Mouse (Mus musculus) liver, postnatal 0 days (tissue): ENCODE data around the gene Gtpbp1. TPM values are rescaled to one million over a fixed set of nuclear protein-coding genes. Genes with fewer than 3 reads are reported as not detected.

ENCODE experiments used
- ATAC-seq: fragments of 200-750 bp; cut with Nextera tagmentation; 2 replicates; pipeline ENCODE4 v1.8.0; 2017; ENCODE audit warnings: mild to moderate bottlenecking, moderate library complexity
- DNase-seq: peaks from one replicate; pipeline ENCODE4 v3.0.0-alpha.2; 2016
- H3K27ac ChIP-seq: fragments of 300-500 bp; sonication (generic); 2 replicates; pipeline ENCODE4 v1.5.1; 2014; ENCODE audit warnings: antibody characterized with exemption, moderate library complexity, mild to moderate bottlenecking, low read depth
- H3K27me3 ChIP-seq: fragments of 300-500 bp; sonication (generic); 2 replicates; pipeline ENCODE4 v1.6.1; 2014; ENCODE audit warnings: low read length, control low read depth, mixed read lengths; ENCODE audit not compliant: insufficient read depth
- H3K36me3 ChIP-seq: fragments of 300-500 bp; sonication (generic); replicated peaks from 2 replicates; pipeline ENCODE4 v1.6.1; 2014; ENCODE audit warnings: mild to moderate bottlenecking, control low read depth, low read length, moderate library complexity, mixed read lengths; ENCODE audit not compliant: insufficient read depth
- H3K4me1 ChIP-seq: fragments of 300-500 bp; sonication (generic); 2 replicates; pipeline ENCODE4 v1.6.1; 2014; ENCODE audit warnings: antibody characterized with exemption, mild to moderate bottlenecking, control low read depth; ENCODE audit not compliant: insufficient read depth
- H3K4me2 ChIP-seq: fragments of 300-500 bp; sonication (generic); 2 replicates; pipeline ENCODE4 v1.6.1; 2014; ENCODE audit warnings: low read depth, mild to moderate bottlenecking, low read length, moderate library complexity, mixed read lengths
- H3K4me3 ChIP-seq: fragments of 300-500 bp; sonication (generic); 2 replicates; pipeline ENCODE4 v1.5.1; 2014; ENCODE audit warnings: low read depth, low read length
- H3K9ac ChIP-seq: fragments of 300-500 bp; sonication (generic); replicated peaks from 2 replicates; pipeline ENCODE4 v1.6.1; 2014; ENCODE audit warnings: mild to moderate bottlenecking, moderate library complexity
- H3K9me3 ChIP-seq: fragments of 300-500 bp; sonication (generic); 2 replicates; pipeline ENCODE4 v1.6.1; 2016; ENCODE audit warnings: mild to moderate bottlenecking, control low read depth, low read length, mixed read lengths
- CTCF ChIP-seq: sonication (generic); IDR thresholded peaks from 2 replicates; pipeline ENCODE4 v1.5.1; 2016; ENCODE audit warnings: antibody characterized with exemption, low read depth
- EP300 ChIP-seq: IDR thresholded peaks from 2 replicates; pipeline ENCODE4 v1.6.1; 2016; ENCODE audit warnings: antibody characterized with exemption, low read depth, mild to moderate bottlenecking
- WGBS: fragments of 180-500 bp; shearing (Covaris S2); extraction: QIAGEN DNeasy Blood & Tissue Kit; methylation state at CpG from one replicate; pipeline ENCODE4 v1.1.7; 2014; ENCODE audit not compliant: insufficient replicate concordance; 5-methylcytosine and 5-hydroxymethylcytosine counted together
- polyA plus RNA-seq: library from polyadenylated mRNA; unstranded; fragments of >200 nt; fragmentation: Nextera tagmentation; extraction: Ambion mirVana; gene quantifications from 2 replicates; pipeline ENCODE4 v1.2.1, GENCODE M21; 2015

Gtpbp1 gene
- polyA plus RNA-seq, 1 experiment from 2014 or later: 16.8 TPM

DNA sequence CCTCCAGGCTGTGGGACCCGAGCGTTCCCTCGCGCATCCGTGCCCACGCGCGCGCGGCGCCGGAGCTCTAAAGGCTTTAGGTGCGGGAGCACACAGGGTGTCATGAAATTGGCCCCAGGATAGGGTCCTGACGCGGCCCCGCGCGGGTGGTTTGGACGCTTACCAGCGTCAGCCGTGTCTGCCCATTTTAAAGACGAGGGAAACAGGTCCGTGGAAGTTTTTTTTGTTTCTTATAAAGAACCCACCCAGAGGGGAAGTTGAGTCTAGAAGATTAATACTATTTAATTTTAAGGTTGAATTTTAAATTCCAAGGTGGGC is 52.0 kb downstream of the Gtpbp1 start:
- H3K4me1 ChIP-seq: peaks cover 22% of the 10 kb centered on the region
- H3K9me3 ChIP-seq: no peaks in the 10 kb centered on the region
- 0% methylated on average over 23 of the region's 23 CpGs for WGBS
- peak; percentile 1; the same call in 1 of the 2 replicates for ATAC-seq
- peak overlapping the region; percentile 93 for H3K27ac ChIP-seq
- peak overlapping the region; percentile 98 for H3K9ac ChIP-seq
- TF ChIP-seq CTCF (no peak), EP300 (no peak)
- no peaks in the 10 kb centered on the region for H3K27me3 ChIP-seq
- no peak for DNase-seq
- peak overlapping the region; percentile 96 for H3K4me3 ChIP-seq
- H3K4me2 ChIP-seq: peak overlapping the region; percentile 97
- H3K36me3 ChIP-seq: peaks cover 25% of the 10 kb centered on the region

- TF ChIP-seq CTCF: no peak
- no peak for TF ChIP-seq EP300
- Histone ChIP-seq H3K27ac (no peak overlapping the region), H3K27me3 (no peaks in the 10 kb centered on the region), H3K36me3 (peaks cover 12% of the 10 kb centered on the region), H3K4me1 (peaks cover 22% of the 10 kb centered on the region), H3K4me2 (no peak overlapping the region), H3K9ac (no peak overlapping the region), H3K9me3 (no peaks in the 10 kb centered on the region), H3K4me3 (no peak overlapping the region)
- 88% methylated on average over 11 of the region's 11 CpGs for WGBS
- ATAC-seq (no peak), DNase-seq (no peak)
Observed at GRCm38 (mm10) chr15:79744001-79744400, 53.4 kb downstream of the Gtpbp1 start.

DNA sequence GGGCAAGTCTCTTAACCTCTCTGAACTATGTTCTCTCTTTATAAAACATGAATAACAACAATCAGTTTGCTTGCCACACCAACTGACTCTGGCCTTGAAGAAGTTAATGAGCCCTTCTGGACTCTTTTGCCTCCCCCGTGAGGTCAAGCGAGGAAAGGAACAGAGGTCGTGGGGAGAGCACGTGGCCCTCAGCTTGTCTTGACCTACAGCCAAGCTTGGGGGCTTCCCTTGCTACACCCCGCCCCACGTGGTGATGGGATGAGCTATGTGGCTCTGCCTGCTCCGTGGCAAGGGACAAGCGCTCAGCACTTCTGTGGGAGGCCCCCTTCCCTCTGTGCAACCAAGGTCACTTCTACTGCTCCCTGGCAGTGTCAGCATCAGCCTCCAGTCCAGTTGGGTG is 54.1 kb downstream of the Gtpbp1 start:
- H3K4me3 ChIP-seq: no peak overlapping the region
- H3K36me3 ChIP-seq: 0 out of 2 replicates have a peak, but pooled peaks cover 5% of the 10 kb centered on the region
- H3K9me3 ChIP-seq: no peaks in the 10 kb centered on the region
- 78% methylated on average over 8 of the region's 8 CpGs for WGBS
- H3K4me1 ChIP-seq: peaks cover 19% of the 10 kb centered on the region
- TF ChIP-seq EP300 (no peak), CTCF (no peak)
- no peak overlapping the region for H3K27ac ChIP-seq
- ATAC-seq (no peak), DNase-seq (no peak)
- no peaks in the 10 kb centered on the region for H3K27me3 ChIP-seq
- H3K9ac ChIP-seq: no peak overlapping the region
- no peak overlapping the region for H3K4me2 ChIP-seq

DNA sequence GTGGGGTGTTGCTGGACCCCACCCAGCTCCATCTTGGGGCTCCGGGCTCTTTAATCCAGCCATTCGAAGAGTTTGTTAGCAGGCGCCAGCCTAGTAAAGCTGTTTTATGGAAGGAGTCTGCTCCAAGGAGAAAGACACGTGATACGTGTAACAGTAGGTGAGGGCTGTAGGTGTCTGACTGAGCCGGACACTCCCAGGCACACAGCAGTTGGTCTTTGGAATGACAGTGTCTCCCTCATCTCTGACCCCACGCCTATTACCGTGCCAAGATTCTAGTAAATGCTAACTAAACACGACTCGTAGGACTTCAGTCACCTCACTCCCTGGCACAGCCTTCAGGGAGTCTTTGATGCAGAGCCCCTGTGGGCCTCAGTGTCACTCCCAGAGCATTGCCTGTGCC is 54.7 kb downstream of the Gtpbp1 start:
- no peaks in the 10 kb centered on the region for H3K36me3 ChIP-seq
- no peak overlapping the region for H3K4me2 ChIP-seq
- ATAC-seq (no peak), DNase-seq (no peak)
- H3K9ac ChIP-seq: no peak overlapping the region
- peaks cover 14% of the 10 kb centered on the region for H3K4me1 ChIP-seq
- TF ChIP-seq CTCF (no peak), EP300 (no peak)
- no peak overlapping the region for H3K27ac ChIP-seq
- WGBS: 86% methylated on average over 10 of the region's 10 CpGs
- H3K9me3 ChIP-seq: no peaks in the 10 kb centered on the region
- H3K4me3 ChIP-seq: no peak overlapping the region
- H3K27me3 ChIP-seq: no peaks in the 10 kb centered on the region

DNA sequence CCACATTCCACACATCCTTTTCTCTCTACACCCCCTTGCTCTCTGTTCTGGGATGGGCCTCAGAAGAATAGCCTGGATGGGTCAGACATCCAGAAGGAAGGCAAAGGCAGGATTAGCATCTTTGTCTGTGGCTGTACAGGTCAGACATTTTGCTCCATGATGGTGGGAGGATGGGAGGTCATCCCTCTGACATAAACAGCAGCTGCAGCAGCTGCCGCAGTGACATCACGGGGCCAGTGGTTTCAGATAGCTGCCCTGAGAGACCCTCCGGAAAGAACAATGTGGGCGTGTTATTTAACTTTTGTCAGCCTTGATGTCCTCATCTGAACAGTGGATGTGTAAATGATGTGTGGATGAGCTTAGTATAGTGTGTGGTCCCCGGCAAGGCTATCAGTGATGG is 55.2 kb downstream of the Gtpbp1 start:
- no peaks in the 10 kb centered on the region for H3K27me3 ChIP-seq
- H3K4me2 ChIP-seq: no peak overlapping the region
- H3K4me1 ChIP-seq: peaks cover 8% of the 10 kb centered on the region
- DNase-seq (no peak), ATAC-seq (no peak)
- H3K27ac ChIP-seq: no peak overlapping the region
- no peak for TF ChIP-seq CTCF
- TF ChIP-seq EP300: no peak
- no peaks in the 10 kb centered on the region for H3K36me3 ChIP-seq
- no peaks in the 10 kb centered on the region for H3K9me3 ChIP-seq
- no peak overlapping the region for H3K9ac ChIP-seq
- no peak overlapping the region for H3K4me3 ChIP-seq
- 83% methylated on average over 5 of the region's 5 CpGs for WGBS

GRCm38 (mm10) chr15:79747998-79748397 is 57.4 kb downstream of the Gtpbp1 start:
- Histone ChIP-seq H3K4me2 (no peak overlapping the region), H3K4me1 (peaks cover 7% of the 10 kb centered on the region), H3K4me3 (no peak overlapping the region), H3K27me3 (no peaks in the 10 kb centered on the region), H3K36me3 (no peaks in the 10 kb centered on the region), H3K9ac (no peak overlapping the region), H3K27ac (no peak overlapping the region), H3K9me3 (no peaks in the 10 kb centered on the region)
- peak; percentile 58 for DNase-seq
- ATAC-seq: peak; percentile 19; the same call in 1 of the 2 replicates
- peak; percentile 76 for TF ChIP-seq CTCF
- TF ChIP-seq EP300: no peak
- WGBS: 70% methylated on average over 11 of the region's 11 CpGs

- 48% methylated on average over 7 of the region's 7 CpGs for WGBS
- no peak overlapping the region for H3K4me3 ChIP-seq
- TF ChIP-seq CTCF (no peak), EP300 (no peak)
- H3K36me3 ChIP-seq: no peaks in the 10 kb centered on the region
- no peaks in the 10 kb centered on the region for H3K9me3 ChIP-seq
- no peak overlapping the region for H3K27ac ChIP-seq
- no peaks in the 10 kb centered on the region for H3K27me3 ChIP-seq
- H3K4me2 ChIP-seq: no peak overlapping the region
- no peak for DNase-seq
- peaks cover 5% of the 10 kb centered on the region for H3K4me1 ChIP-seq
- no peak overlapping the region for H3K9ac ChIP-seq
- ATAC-seq: no peak
Observed at GRCm38 (mm10) chr15:79749162-79749561, 58.5 kb downstream of the Gtpbp1 start.
